Mouse (Mus musculus) urinary bladder, postnatal 4 days (tissue): Measurements from ENCODE around the gene Camsap3.

Experiments used
- DNase-seq, 2 experiments: peaks; one replicate each; pipeline ENCODE4 v3.0.0; 2021 to 2022; ENCODE audit warnings: low spot score in 2 of 2

Camsap3 gene

GRCm38 (mm10) chr8:3600401-3600800 is 13.3 kb downstream of the Camsap3 start:
- peak in 1 of 2 experiments; percentile 47 for DNase-seq

DNA sequence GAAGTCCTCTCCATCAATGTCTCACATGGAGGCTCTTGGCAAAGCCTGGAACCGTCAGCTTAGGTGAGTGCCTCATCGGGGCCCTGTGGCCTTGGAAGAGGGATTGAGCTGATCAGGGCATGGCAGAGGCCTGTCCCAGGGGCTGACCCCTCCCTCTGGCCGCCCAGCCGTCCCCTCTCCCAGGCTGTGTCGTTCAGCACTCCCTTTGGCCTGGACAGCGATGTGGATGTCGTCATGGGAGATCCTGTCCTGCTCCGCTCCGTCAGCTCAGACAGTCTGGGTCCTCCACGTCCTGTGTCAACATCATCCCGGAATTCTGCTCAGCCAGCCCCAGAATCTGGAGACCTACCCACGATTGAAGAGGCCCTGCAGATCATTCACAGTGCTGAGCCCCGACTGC is 16.3 kb downstream of the Camsap3 start:
- no peak for DNase-seq

DNA sequence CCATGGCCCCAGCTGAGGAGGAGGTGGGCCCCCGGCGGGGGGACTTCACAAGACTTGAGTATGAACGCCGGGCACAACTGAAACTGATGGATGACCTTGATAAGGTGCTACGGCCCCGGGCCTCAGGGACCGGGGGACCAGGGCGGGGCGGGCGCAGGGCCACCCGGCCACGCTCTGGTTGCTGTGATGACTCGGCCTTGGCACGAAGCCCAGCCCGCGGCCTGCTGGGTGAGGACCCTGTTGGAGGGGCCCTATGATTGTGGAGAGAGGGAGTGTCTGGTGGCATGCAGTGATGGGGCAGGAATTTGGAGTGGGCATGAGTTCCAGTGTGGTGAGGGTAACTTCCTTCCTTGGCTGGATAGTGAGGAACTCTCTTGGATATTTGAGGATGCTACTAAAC is 19.5 kb downstream of the Camsap3 start:
- no peak for DNase-seq

DNA sequence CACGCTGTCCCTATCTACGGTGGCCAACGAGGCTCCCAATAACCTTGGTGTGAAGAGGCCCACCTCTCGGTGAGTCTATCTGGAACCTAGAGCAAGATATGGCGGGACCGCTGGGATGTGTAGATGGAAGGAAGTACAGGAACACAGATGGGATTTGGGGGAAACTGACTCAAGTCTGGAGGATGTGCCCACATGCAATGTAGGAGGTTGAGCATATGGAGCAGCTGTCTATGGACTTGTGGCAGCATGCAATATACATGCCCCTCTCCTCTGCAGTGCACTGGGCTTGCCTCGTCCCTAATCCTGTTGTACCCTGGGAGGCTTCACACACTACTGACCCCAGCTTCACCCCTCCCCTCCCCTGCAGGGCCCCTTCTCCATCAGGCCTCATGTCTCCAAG is 20.7 kb downstream of the Camsap3 start:
- DNase-seq = no peak

- no peak for DNase-seq
Measured at GRCm38 (mm10) chr8:3609046-3609815, 22.1 kb downstream of the Camsap3 start.

DNA sequence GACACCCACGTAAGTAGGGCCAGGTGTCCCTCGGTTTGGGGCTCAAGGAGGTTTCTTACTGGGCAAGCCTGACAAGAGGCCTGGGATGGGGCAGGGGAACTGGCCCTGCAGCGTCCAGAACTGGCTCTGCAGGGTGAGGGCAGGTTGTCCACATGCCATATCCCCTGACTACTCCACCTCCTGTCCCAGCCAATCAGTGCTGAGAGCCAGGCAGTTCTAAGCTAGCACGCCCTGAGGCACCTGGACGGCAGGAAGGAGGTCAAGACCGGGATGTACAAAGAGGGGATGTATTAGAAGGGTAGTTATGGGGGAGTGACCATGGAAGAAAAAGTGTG is 22.7 kb downstream of the Camsap3 start:
- DNase-seq = no peak

DNA sequence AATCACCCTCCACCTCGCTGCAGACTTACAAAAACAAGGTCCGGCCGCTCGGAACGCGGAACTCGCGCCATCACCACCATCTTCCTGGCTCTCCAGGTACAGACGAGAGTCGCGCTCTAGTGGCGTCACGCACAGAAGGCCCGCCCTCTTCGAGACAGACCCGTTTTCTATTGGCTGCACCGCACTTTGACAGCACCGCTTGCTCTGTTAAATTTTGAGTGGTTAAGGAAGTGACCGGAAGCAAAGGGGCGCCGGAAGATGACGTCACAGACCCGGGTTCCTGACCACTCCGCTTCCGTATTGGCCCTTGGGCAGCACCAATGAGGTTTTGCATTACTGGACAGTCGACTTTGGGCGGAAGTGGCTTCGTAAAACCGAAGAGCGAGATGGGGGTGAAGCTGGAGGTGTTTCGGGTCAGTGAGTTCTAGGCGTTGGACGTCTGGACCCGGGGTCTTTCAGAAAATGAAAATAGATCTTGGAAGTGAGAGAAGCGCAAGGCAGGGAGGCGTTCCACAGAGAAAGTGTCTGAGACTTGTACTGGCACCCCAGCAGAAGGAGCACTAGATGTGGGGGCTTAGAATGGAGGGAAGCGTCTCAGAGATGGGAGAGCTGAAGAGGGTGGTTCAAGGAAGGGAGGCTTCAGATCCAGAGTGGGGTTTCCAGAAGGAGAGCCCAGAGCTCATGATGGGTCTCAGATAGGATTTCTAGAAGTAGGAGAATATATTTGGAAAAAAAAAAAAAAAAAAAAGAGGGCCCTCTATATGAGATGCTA is 34.3 kb downstream of the Camsap3 start, which contains the start of the genes Xab2 and Pet100:
TSS of gene Xab2 (minus strand) at position 118 of the 772 bp plus-strand sequence.
TSS of gene Pet100 (plus strand) at position 350 of the 772 bp plus-strand sequence.
- peak; percentile 97 to 98 for DNase-seq

- no peak for DNase-seq
Measured at GRCm38 (mm10) chr8:3622119-3622518, 35.0 kb downstream of the Camsap3 start.

GRCm38 (mm10) chr8:3625445-3625844 is 38.4 kb downstream of the Camsap3 start, which contains the start of gene Pcp2:
Gene Pcp2, minus strand, starts transcription at chr8:3625545.
- no peak for DNase-seq

DNA sequence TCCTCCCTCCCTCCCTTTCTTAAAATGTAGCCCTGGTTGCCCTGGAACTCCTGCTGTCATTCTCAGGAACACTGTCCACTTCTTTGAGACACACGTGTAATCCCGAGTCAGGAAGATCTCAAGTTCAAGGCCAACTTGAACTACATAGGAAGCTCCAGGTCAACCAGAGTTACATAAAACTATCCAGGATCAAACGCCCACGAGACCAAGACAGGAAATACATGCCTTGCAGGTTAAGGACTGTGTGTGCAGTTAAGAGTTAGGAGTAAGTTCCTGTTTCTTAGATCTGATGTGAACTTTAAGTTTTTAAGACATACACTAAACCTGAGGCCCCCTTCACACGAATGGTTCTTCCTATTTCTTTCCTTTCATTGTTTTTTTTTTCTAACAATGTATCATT is 39.9 kb downstream of the Camsap3 start:
- DNase-seq = no peak

GRCm38 (mm10) chr8:3628014-3628413 is 40.9 kb downstream of the Camsap3 start:
- no peak for DNase-seq

DNA sequence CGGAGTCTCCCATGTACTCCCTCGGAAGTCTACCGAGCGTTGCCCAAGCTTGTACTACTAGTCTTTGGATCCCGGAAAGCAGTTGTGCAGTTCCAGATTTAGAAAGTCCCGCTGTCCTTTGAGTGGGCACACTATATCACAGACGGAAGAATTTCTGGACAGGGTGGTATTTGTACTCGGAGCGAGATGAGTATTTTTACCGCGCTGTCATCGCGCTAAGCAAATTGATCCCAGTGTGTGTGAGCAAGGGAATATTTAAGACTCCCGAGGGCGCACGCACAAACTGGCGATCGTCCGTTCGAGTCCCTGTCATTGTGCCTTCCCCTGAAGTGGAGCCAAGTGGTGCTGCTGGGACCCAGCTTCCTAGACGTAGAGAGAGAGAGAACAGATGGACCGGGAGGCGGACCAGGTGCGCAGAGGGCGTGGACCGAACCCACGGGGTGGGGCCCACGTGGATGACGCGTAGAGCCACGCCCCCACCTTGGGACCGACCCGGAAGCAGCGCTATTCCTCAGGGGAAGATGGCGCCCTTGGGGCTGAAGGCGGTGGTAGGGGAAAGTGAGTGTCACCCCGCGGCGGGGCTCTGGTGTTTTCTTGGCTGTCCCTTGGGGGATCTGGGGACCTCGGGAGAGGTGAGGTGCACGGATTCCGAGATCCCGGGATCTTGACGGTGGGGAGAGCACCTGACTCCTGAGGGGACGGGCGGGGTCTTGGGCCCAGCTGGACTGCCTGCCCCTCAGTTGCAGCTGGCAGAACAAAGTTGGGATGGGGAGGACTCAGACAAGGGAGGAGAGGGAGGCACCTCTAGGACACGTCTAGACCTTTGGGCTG is 43.8 kb downstream of the Camsap3 start, which contains the start of gene Stxbp2:
TSS of gene Stxbp2 (plus strand) at position 309 of the 831 bp plus-strand sequence.
- peak; percentile 65 to 74 for DNase-seq

DNA sequence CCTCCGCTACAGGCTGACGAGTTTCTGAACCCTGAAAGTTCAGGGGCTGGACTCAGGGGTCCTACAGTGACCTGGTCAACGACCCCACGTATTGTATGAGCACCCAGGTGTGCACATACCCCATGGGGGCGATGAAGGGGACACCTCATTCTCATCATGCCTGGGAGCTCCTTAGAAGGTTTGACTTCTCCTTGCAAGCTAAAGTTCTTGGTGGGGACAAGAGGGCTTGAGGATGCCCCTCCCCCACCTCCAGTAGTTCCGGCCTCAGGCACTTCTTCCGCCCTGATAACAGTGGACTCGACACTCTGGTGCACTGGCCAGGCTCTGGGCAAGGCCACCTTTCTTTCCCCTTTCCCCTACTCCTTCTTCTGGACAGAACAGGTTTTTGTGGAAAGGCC is 44.4 kb downstream of the Camsap3 start:
- DNase-seq = no peak

GRCm38 (mm10) chr8:3645804-3646203 is 58.7 kb downstream of the Camsap3 start:
- DNase-seq = peak in 1 of 2 experiments; percentile 29

DNA sequence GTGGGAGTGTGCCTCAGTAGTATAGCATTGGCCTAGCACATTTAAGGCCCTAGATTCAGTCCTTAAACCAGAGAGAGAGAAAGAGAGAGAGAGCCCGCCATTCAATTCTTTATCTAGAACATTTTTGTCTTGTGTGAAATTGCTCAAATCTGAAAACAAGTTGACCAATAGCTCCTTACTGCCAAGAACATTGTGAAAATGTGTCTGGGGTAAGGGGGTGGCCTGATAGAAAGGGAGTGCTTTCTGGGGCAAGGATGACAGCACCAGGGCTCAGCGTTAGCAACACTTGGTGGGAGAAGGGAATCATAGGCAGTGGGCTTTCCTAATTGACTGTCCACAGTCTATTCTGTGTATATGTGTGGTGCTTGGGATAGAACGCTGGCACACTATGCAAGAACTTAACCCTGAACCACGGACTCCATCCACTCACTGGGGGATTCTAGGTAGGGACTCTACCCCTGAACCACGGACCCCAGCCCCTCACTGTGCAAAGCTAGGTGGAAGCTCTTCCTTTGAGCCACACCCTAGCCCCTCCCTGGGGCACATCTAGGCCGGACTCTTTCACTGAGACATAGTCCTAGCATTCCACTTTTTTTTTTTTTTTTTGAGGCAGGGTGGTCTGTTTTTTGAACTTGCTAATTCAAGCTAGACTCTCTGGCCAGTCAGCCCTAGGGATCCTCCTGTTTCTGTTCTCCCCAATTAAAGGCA is 59.9 kb downstream of the Camsap3 start:
- no peak for DNase-seq

DNA sequence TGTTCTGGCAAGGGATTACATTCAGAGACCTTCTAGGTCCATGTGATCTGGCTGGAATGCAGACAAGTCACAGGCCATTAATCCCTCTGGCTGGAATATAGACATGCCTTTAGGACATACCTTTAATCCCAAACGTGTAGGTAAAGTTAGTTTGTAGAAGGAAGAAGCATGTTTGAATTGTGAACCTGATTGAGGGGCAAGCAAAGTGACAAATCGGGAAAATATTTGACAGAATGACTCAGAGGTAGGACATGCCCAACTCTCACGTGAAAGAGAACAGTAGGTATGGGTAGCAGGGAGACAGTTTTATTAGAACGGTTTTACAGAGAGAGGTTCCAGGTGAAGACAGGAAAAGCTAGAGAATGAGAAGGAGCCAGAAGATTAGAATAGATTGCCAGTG is 60.5 kb downstream of the Camsap3 start:
- no peak for DNase-seq

DNA sequence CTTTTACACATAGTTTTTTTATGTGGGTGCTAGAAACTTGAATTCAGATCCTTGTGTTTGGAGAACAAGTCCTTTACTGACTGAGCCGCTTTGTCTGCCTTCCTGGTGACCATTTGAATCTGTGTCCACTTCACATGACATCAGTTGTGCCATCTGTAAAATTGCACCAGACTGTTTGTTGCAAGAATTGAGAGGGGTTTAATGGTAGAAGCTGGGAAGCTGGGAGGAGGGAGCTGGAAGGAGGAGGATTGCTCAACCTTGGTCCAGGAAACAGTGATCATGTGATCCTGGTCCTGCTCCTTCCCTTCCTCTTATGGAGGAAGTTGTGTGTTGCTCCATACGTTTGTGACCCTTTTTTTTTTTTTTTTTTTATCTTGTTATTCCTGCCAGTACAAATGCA is 61.2 kb downstream of the Camsap3 start:
- no peak for DNase-seq

DNA sequence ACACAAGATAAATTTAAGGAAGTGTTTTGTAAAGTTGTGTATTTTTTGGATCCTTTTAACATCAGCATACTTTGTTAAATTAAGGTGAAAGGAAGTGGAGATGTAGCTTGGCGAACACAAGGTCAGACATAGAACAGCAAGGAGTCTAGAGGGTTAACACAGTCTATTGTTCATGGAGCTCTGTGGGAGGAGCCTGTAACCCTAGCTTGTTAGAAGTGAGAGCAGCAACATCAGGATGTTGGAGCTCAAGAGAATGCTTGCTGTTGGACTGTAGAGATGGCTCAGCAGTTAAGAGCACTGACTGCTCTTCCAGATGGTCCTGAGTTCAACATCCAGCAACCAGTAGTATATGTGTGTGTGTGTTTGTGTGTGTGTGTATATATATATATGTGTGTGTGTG is 61.9 kb downstream of the Camsap3 start:
- no peak for DNase-seq

- DNase-seq = no peak
Measured at GRCm38 (mm10) chr8:3652845-3653244, 65.8 kb downstream of the Camsap3 start.

- no peak for DNase-seq
Measured at GRCm38 (mm10) chr8:3654726-3655508, 67.8 kb downstream of the Camsap3 start.

DNA sequence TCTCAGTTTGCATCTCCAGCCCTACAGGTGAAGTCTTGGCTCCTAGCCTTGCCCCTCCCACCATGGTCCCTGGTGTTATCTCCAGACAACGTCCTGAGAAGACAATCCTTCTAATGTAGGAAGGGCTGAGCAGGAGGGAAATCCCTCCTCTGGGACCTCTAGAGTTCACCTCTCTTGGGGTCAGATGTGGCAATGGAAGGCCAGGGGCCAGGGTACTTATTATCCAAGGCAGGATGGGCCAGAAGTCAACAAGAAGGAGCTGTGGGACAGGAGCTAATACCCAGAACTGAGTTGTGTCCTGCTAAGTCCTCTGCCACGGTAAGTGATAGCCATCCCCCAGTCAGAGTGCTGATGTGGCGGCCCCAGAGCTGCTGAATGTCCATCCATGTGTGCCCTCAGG is 68.4 kb downstream of the Camsap3 start, which contains the start of gene Retn:
TSS of gene Retn (plus strand) at position 245 of the 400 bp plus-strand sequence.
- DNase-seq = no peak
